Mouse (Mus musculus) left cerebral cortex, adult 8-10 months (tissue): ENCODE data around the gene Fbxl7. TPM values are rescaled to one million over a fixed set of nuclear protein-coding genes. Genes with fewer than 3 reads are reported as not detected.

ENCODE experiments used
- DNase-seq, 2 experiments: peaks; one replicate each; pipeline ENCODE4 v3.0.0; 2022; ENCODE audit warnings: low spot score in 2 of 2
- total RNA-seq, 4 experiments: library from RNA; stranded (reverse); gene quantifications; 2 replicates each; pipeline ENCODE4 v1.2.4; 2022

Fbxl7 gene
- total RNA-seq, 4 experiments from 2014 or later, result 1.4 to 1.7 (median 1.6) TPM

DNA sequence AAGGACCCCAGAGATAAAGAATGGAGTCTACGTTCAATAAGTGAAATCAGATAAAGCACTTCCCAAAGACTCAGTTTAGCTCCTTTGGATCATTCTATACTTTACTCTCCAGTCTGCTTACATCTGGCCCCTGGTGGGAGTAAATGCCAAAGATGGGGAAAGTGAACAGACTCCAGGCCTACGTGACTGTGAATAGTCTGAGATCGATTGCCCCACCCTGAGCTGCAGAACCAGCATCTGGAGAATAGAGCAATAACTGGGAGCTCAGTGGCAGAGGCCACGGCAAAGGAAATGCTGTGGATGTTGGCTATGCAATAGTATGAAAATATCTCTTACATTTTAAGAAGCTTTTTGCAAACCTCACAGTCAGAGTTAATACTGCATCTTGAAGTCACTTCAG, 394.4 kb downstream of the Fbxl7 start:
- DNase-seq, result no peak
